Mouse (Mus musculus): ENCODE results near the gene Gm5168.
"Not testable (repeated sequence)": the region's sequence is repeated elsewhere in the genome, so short reads cannot be mapped to it uniquely, and the experiment has no call there.

Gm5168 gene

GRCm38 (mm10) chrX:26050941-26051340 is at the start of gene Gm5168:
Gm5168 (minus strand) TSS chrX:26051041.
- not testable (repeated sequence) for DNase-seq
